Mouse (Mus musculus) hindbrain, postnatal 0 days (tissue): ENCODE data around the gene Adam12. TPM values are rescaled to one million over a fixed set of nuclear protein-coding genes. Genes with fewer than 3 reads are reported as not detected.

Experiments
- ATAC-seq: fragments of 200-750 bp; cut with Nextera tagmentation; 2 replicates; pipeline ENCODE4 v1.8.0; 2017; ENCODE audit warnings: mild to moderate bottlenecking, moderate TSS enrichment, moderate library complexity
- DNase-seq: peaks from one replicate; pipeline ENCODE4 v3.0.0-alpha.2; 2015; ENCODE audit warnings: low spot score
- H3K27ac ChIP-seq: fragments of 300-500 bp; sonication (generic); 2 replicates; pipeline ENCODE4 v1.5.1; 2014; ENCODE audit warnings: mild to moderate bottlenecking
- H3K27me3 ChIP-seq: fragments of 300-500 bp; sonication (generic); 2 replicates; pipeline ENCODE4 v1.6.1; 2014; ENCODE audit warnings: low read length, mixed read lengths; ENCODE audit not compliant: insufficient read depth
- H3K36me3 ChIP-seq: fragments of 300-500 bp; sonication (generic); 2 replicates; pipeline ENCODE4 v1.6.1; 2014; ENCODE audit warnings: low read length, mixed read lengths; ENCODE audit not compliant: insufficient read depth
- H3K4me1 ChIP-seq: fragments of 300-500 bp; sonication (generic); 2 replicates; pipeline ENCODE4 v1.6.1; 2014; ENCODE audit warnings: antibody characterized with exemption, low read length, mixed read lengths; ENCODE audit not compliant: insufficient read depth
- H3K4me2 ChIP-seq: fragments of 300-500 bp; sonication (generic); 2 replicates; pipeline ENCODE4 v1.6.1; 2014; ENCODE audit warnings: low read depth, mild to moderate bottlenecking, low read length, moderate library complexity, mixed read lengths
- H3K4me3 ChIP-seq: fragments of 300-500 bp; sonication (generic); 2 replicates; pipeline ENCODE4 v1.5.1; 2014; ENCODE audit warnings: low read length
- H3K9ac ChIP-seq: fragments of 300-500 bp; sonication (generic); replicated peaks from 2 replicates; pipeline ENCODE4 v1.6.1; 2014; ENCODE audit warnings: mild to moderate bottlenecking, low read length, moderate library complexity, mixed read lengths
- H3K9me3 ChIP-seq: fragments of 300-500 bp; sonication (generic); 2 replicates; pipeline ENCODE4 v1.6.1; 2016; ENCODE audit warnings: low read length, mixed read lengths
- CTCF ChIP-seq: IDR thresholded peaks from 2 replicates; pipeline ENCODE4 v1.5.1; 2016; ENCODE audit warnings: antibody characterized with exemption, control low read depth, low read depth
- WGBS: fragments of 180-500 bp; shearing (Covaris S2); extraction: QIAGEN DNeasy Blood & Tissue Kit; methylation state at CpG from one replicate; pipeline ENCODE4 v1.1.7; 2014; 5-methylcytosine and 5-hydroxymethylcytosine counted together
- polyA plus RNA-seq: library from polyadenylated mRNA; unstranded; fragments of >200 nt; fragmentation: Nextera tagmentation; extraction: Ambion mirVana; gene quantifications from 2 replicates; pipeline ENCODE4 v1.2.1, GENCODE M21; 2015
- total RNA-seq: library from RNA; depleted of rRNA; stranded (reverse); fragments of >200 nt; gene quantifications from 2 replicates; pipeline ENCODE4 v1.2.3, GENCODE M21; 2014

Gene Adam12
- total and polyA plus RNA-seq, 2 experiments from 2014 or later = 4.0 to 12.3 TPM

GRCm38 (mm10) chr7:134114311-134115188, 117.4 kb downstream of the Adam12 start:
- no peak for TF ChIP-seq CTCF
- H3K4me3 ChIP-seq = no peak overlapping the region
- H3K36me3 ChIP-seq = no peaks in the 10 kb centered on the region
- no peaks in the 10 kb centered on the region for H3K27me3 ChIP-seq
- no peak overlapping the region for H3K9ac ChIP-seq
- H3K9me3 ChIP-seq = no peaks in the 10 kb centered on the region
- no peak overlapping the region for H3K27ac ChIP-seq
- DNase-seq (no peak), ATAC-seq (no peak)
- H3K4me2 ChIP-seq = no peak overlapping the region
- 0 out of 2 replicates have a peak, but pooled peaks cover 4% of the 10 kb centered on the region for H3K4me1 ChIP-seq
- WGBS = 72% methylated on average over 9 of the region's 9 CpGs

DNA sequence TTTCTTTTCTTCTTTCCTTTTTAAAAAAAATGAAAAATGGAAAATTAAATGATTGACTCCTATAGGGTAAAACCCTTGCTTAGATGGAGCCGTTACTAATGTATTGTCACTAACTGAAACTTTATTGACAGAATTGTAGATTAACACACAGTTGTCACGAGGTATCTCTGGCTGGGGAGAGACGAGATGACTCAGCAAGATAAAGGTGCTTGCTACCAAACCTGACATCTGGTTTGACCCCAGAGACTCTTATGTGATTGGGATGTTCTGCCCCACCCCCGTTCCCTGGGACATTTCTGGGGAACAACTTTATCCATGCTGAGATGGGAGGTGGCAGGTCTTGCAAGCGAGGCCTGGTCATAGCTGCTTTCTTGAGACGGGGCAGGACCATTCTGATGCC, 118.1 kb downstream of the Adam12 start:
- Histone ChIP-seq H3K36me3 (no peaks in the 10 kb centered on the region), H3K27ac (no peak overlapping the region), H3K27me3 (no peaks in the 10 kb centered on the region), H3K4me2 (no peak overlapping the region), H3K9ac (no peak overlapping the region), H3K4me3 (no peak overlapping the region), H3K9me3 (no peaks in the 10 kb centered on the region), H3K4me1 (0 out of 2 replicates have a peak, but pooled peaks cover 4% of the 10 kb centered on the region)
- TF ChIP-seq CTCF = no peak
- no peak for DNase-seq
- WGBS = 80% methylated on average over 6 of the region's 6 CpGs
- ATAC-seq = no peak

DNA sequence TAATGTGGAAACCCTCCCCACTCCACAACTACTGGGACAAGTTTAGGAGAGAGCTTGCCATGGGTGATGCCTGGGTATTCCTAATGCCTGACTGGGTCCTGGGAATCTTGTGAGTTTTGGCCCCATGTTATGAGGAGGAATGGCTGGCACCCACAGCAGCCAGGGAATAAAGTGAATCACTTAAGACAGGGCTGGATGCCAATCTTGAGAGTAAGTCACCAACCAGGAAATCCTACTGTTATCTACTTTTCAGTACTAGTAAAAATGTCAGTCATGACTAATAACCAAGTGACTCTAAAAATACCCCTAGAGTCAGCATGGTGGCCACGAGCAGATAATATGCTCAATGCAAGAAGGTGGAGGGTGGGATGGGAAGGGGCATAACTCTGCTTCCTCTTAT, 121.8 kb downstream of the Adam12 start:
- no peak overlapping the region for H3K4me2 ChIP-seq
- H3K36me3 ChIP-seq = no peaks in the 10 kb centered on the region
- H3K4me1 ChIP-seq = 0 out of 2 replicates have a peak, but pooled peaks cover 4% of the 10 kb centered on the region
- no peak for DNase-seq
- no peak overlapping the region for H3K9ac ChIP-seq
- H3K27ac ChIP-seq = no peak overlapping the region
- H3K9me3 ChIP-seq = no peaks in the 10 kb centered on the region
- no peak overlapping the region for H3K4me3 ChIP-seq
- TF ChIP-seq CTCF = no peak
- no peaks in the 10 kb centered on the region for H3K27me3 ChIP-seq
- 92% methylated on average over 1 of the region's 1 CpGs for WGBS
- ATAC-seq = no peak

DNA sequence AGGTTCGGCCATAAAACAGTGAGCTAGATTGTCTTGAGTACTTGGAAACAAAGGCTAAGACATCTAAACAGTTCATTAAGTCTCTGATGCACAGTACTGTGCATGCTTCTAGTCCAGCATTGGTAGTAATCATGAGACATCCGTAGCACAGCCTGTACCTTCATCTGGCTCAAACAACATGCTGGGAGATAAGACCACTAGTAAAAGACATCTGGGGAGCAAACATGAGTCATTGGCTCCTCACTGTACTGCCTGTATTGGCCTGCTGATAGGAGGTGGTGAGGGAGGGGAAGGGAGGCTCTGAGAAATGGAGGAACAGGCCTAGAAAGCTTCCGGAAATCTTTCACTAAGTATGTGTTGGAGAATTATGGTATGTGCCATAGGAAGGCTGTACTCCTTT, 124.1 kb downstream of the Adam12 start:
- no peak for TF ChIP-seq CTCF
- WGBS = 79% methylated on average over 3 of the region's 3 CpGs
- H3K4me1 ChIP-seq = no peaks in the 10 kb centered on the region
- DNase-seq = no peak
- H3K27ac ChIP-seq = no peak overlapping the region
- no peak overlapping the region for H3K9ac ChIP-seq
- H3K4me3 ChIP-seq = no peak overlapping the region
- H3K9me3 ChIP-seq = no peaks in the 10 kb centered on the region
- no peak overlapping the region for H3K4me2 ChIP-seq
- no peaks in the 10 kb centered on the region for H3K36me3 ChIP-seq
- no peak for ATAC-seq
- H3K27me3 ChIP-seq = no peaks in the 10 kb centered on the region

- TF ChIP-seq CTCF = no peak
- no peak for ATAC-seq
Measured at GRCm38 (mm10) chr7:134099010-134099409, 132.9 kb downstream of the Adam12 start.

DNA sequence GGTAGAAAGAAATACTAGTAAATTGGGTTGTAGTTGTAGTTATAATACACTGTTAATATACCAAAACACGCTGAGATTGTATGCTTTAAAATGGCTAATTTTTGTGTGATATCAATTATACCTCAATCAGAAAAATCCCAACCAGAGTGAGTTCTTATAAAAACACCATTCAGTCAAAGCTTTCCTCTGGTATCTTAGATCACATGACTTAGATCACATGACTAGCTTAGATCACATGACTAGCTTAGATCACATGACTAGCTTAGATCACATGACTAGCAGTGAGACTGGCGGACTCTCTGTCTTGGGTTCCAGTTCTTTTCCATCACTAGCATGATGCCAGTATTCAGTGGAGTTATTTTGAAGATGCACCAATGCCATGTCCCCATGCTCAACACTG, 134.1 kb downstream of the Adam12 start:
- TF ChIP-seq CTCF = no peak
- Histone ChIP-seq H3K4me3 (no peak overlapping the region), H3K4me2 (no peak overlapping the region), H3K27ac (no peak overlapping the region), H3K9ac (no peak overlapping the region), H3K27me3 (no peaks in the 10 kb centered on the region), H3K36me3 (no peaks in the 10 kb centered on the region), H3K4me1 (no peaks in the 10 kb centered on the region), H3K9me3 (no peaks in the 10 kb centered on the region)
- DNase-seq (no peak), ATAC-seq (no peak)
- 94% methylated on average over 2 of the region's 2 CpGs for WGBS

More at GRCm38 (mm10) chr7:134099010-134099409, 132.9 kb downstream of the Adam12 start:
- Histone ChIP-seq H3K4me3 (no peak overlapping the region), H3K27ac (no peak overlapping the region), H3K4me1 (no peaks in the 10 kb centered on the region), H3K4me2 (no peak overlapping the region), H3K9ac (no peak overlapping the region), H3K9me3 (no peaks in the 10 kb centered on the region), H3K27me3 (no peaks in the 10 kb centered on the region), H3K36me3 (no peaks in the 10 kb centered on the region)
- WGBS = 47% methylated on average over 4 of the region's 4 CpGs
- peak; percentile 23 for DNase-seq

- ATAC-seq = no peak
- Histone ChIP-seq H3K9ac (no peak overlapping the region), H3K27ac (no peak overlapping the region), H3K4me3 (no peak overlapping the region), H3K4me1 (no peaks in the 10 kb centered on the region), H3K4me2 (no peak overlapping the region), H3K27me3 (no peaks in the 10 kb centered on the region), H3K36me3 (no peaks in the 10 kb centered on the region), H3K9me3 (no peaks in the 10 kb centered on the region)
- no peak for TF ChIP-seq CTCF
- 40% methylated on average over 2 of the region's 2 CpGs for WGBS
- no peak for DNase-seq
Measured at GRCm38 (mm10) chr7:134093871-134094270, 138.1 kb downstream of the Adam12 start.
